Mouse (Mus musculus): ENCODE measurements around the gene Cacna1f. TPM values are rescaled to one million over a fixed set of nuclear protein-coding genes. Genes with fewer than 3 reads are reported as not detected.
A peak's percentile ranks its signal among the peaks of the same experiment; 100 is the strongest.

Cacna1f gene
- polyA plus RNA-seq, 1 experiment from 2014 or later, result 0.13 TPM

- peaks cover 3% of the 10 kb centered on the region; the same call in 1 of the 2 replicates for H3K36me3 ChIP-seq (ENCODE audit: control insufficient read depth, insufficient read depth, low read length)
- ATAC-seq (ENCODE audit: insufficient number of reproducible peaks, insufficient read depth, low FRiP score, low read depth), result no peak
Measured at GRCm38 (mm10) chrX:7664791-7665190, 57.9 kb downstream of the Cacna1f start.

GRCm38 (mm10) chrX:7665739-7666502, 59.0 kb downstream of the Cacna1f start:
- no peak overlapping the region for H3K9ac ChIP-seq (replicated peaks; ENCODE audit: low read depth, low read length)
- 73% methylated on average over 21 of the region's 21 CpGs for WGBS
- no peak overlapping the region for H3K4me2 ChIP-seq (replicated peaks; ENCODE audit: low read depth, low read length)
- no peaks in the 10 kb centered on the region for H3K4me1 ChIP-seq (ENCODE audit: control insufficient read depth, insufficient read depth, low read length)
- no peak overlapping the region for H3K4me3 ChIP-seq (ENCODE audit: low read depth, low read length)
- no peak for ATAC-seq (ENCODE audit: insufficient number of reproducible peaks, insufficient read depth, low FRiP score, low read depth)
- peaks cover 3% of the 10 kb centered on the region; the same call in 1 of the 2 replicates for H3K36me3 ChIP-seq (ENCODE audit: control insufficient read depth, insufficient read depth, low read length)
- no peak overlapping the region for H3K27ac ChIP-seq (ENCODE audit: low read length)
- H3K27me3 ChIP-seq (ENCODE audit: control insufficient read depth, insufficient read depth, low read length), result no peaks in the 10 kb centered on the region
- no peaks in the 10 kb centered on the region for H3K9me3 ChIP-seq (ENCODE audit: control insufficient read depth, low read depth, low read length)

More at GRCm38 (mm10) chrX:7664791-7665190, 57.9 kb downstream of the Cacna1f start:
- H3K9me3 ChIP-seq (ENCODE audit: control insufficient read depth, low read depth, low read length), result no peaks in the 10 kb centered on the region
- no peaks in the 10 kb centered on the region for H3K27me3 ChIP-seq (ENCODE audit: control insufficient read depth, insufficient read depth, low read length)
- H3K4me2 ChIP-seq (replicated peaks; ENCODE audit: low read depth, low read length), result no peak overlapping the region
- no peak overlapping the region for H3K27ac ChIP-seq (ENCODE audit: low read length)
- no peaks in the 10 kb centered on the region for H3K4me1 ChIP-seq (ENCODE audit: control insufficient read depth, insufficient read depth, low read length)
- 86% methylated on average over 11 of the region's 11 CpGs for WGBS
- H3K4me3 ChIP-seq (ENCODE audit: low read depth, low read length), result no peak overlapping the region
- no peak overlapping the region for H3K9ac ChIP-seq (replicated peaks; ENCODE audit: low read depth, low read length)

GRCm38 (mm10) chrX:7670390-7670881, 63.6 kb downstream of the Cacna1f start:
- Histone ChIP-seq H3K4me2 (replicated peaks; ENCODE audit: low read depth, low read length) (peak overlapping the region; percentile 44), H3K4me1 (ENCODE audit: control insufficient read depth, insufficient read depth, low read length) (peaks cover 6% of the 10 kb centered on the region; the same call in 1 of the 2 replicates), H3K9ac (replicated peaks; ENCODE audit: low read depth, low read length) (peak overlapping the region; percentile 48; the same call in 1 of the 2 replicates), H3K36me3 (ENCODE audit: control insufficient read depth, insufficient read depth, low read length) (peaks cover 3% of the 10 kb centered on the region; the same call in 1 of the 2 replicates), H3K27me3 (ENCODE audit: control insufficient read depth, insufficient read depth, low read length) (no peaks in the 10 kb centered on the region), H3K4me3 (ENCODE audit: low read depth, low read length) (peak overlapping the region; percentile 43), H3K27ac (ENCODE audit: low read length) (peak overlapping the region; percentile 85), H3K9me3 (ENCODE audit: control insufficient read depth, low read depth, low read length) (no peaks in the 10 kb centered on the region)
- 17% methylated on average over 19 of the region's 19 CpGs for WGBS
- ATAC-seq (ENCODE audit: insufficient number of reproducible peaks, insufficient read depth, low FRiP score, low read depth), result peak; percentile 80

- whole genome bisulfite sequencing, result 21% methylated on average over 30 of the region's 36 CpGs
- H3K4me3 ChIP-seq (ENCODE audit: low read depth, low read length), result peak within 1 kb of the TSS; percentile 43
- H3K9me3 ChIP-seq (ENCODE audit: control insufficient read depth, low read depth, low read length), result no peaks in the 10 kb centered on the region
- H3K4me2 ChIP-seq (replicated peaks; ENCODE audit: low read depth, low read length), result peak within 1 kb of the TSS; percentile 44
- ATAC-seq (ENCODE audit: insufficient number of reproducible peaks, insufficient read depth, low FRiP score, low read depth), result peak; percentile 43
- peak within 1 kb of the TSS; percentile 48; the same call in 1 of the 2 replicates for H3K9ac ChIP-seq (replicated peaks; ENCODE audit: low read depth, low read length)
- no peaks in the 10 kb centered on the region for H3K27me3 ChIP-seq (ENCODE audit: control insufficient read depth, insufficient read depth, low read length)
- peak within 1 kb of the TSS; percentile 85 for H3K27ac ChIP-seq (ENCODE audit: low read length)
- H3K36me3 ChIP-seq (ENCODE audit: control insufficient read depth, insufficient read depth, low read length), result peaks cover 3% of the 10 kb centered on the region; the same call in 1 of the 2 replicates
- peaks cover 6% of the 10 kb centered on the region; the same call in 1 of the 2 replicates for H3K4me1 ChIP-seq (ENCODE audit: control insufficient read depth, insufficient read depth, low read length)
Measured at GRCm38 (mm10) chrX:7670921-7671623, 64.2 kb downstream of the Cacna1f start, which contains the start of gene Plp2. Gene Plp2 (minus strand): TSS chrX:7671390.

- Histone ChIP-seq H3K4me1 (ENCODE audit: control insufficient read depth, insufficient read depth, low read length) (peaks cover 6% of the 10 kb centered on the region; the same call in 1 of the 2 replicates), H3K36me3 (ENCODE audit: control insufficient read depth, insufficient read depth, low read length) (no peaks in the 10 kb centered on the region), H3K27ac (ENCODE audit: low read length) (no peak overlapping the region; the same call in 1 of the 2 replicates), H3K9ac (replicated peaks; ENCODE audit: low read depth, low read length) (no peak overlapping the region), H3K27me3 (ENCODE audit: control insufficient read depth, insufficient read depth, low read length) (no peaks in the 10 kb centered on the region), H3K4me2 (replicated peaks; ENCODE audit: low read depth, low read length) (no peak overlapping the region), H3K4me3 (ENCODE audit: low read depth, low read length) (no peak overlapping the region), H3K9me3 (ENCODE audit: control insufficient read depth, low read depth, low read length) (no peaks in the 10 kb centered on the region)
- 42% methylated on average over 6 of the region's 6 CpGs for WGBS
- ATAC-seq (ENCODE audit: insufficient number of reproducible peaks, insufficient read depth, low FRiP score, low read depth), result no peak
Measured at GRCm38 (mm10) chrX:7672739-7673138, 65.9 kb downstream of the Cacna1f start.

GRCm38 (mm10) chrX:7673578-7674281, 66.8 kb downstream of the Cacna1f start:
- peak overlapping the region; percentile 42 for H3K4me2 ChIP-seq (replicated peaks; ENCODE audit: low read depth, low read length)
- H3K9ac ChIP-seq (replicated peaks; ENCODE audit: low read depth, low read length), result no peak overlapping the region
- peak; percentile 30 for ATAC-seq (ENCODE audit: insufficient number of reproducible peaks, insufficient read depth, low FRiP score, low read depth)
- H3K4me3 ChIP-seq (ENCODE audit: low read depth, low read length), result peak overlapping the region; percentile 18; the same call in 1 of the 2 replicates
- no peaks in the 10 kb centered on the region for H3K27me3 ChIP-seq (ENCODE audit: control insufficient read depth, insufficient read depth, low read length)
- H3K9me3 ChIP-seq (ENCODE audit: control insufficient read depth, low read depth, low read length), result no peaks in the 10 kb centered on the region
- WGBS, result 23% methylated on average over 12 of the region's 12 CpGs
- H3K36me3 ChIP-seq (ENCODE audit: control insufficient read depth, insufficient read depth, low read length), result no peaks in the 10 kb centered on the region
- peak overlapping the region; percentile 86 for H3K27ac ChIP-seq (ENCODE audit: low read length)
- H3K4me1 ChIP-seq (ENCODE audit: control insufficient read depth, insufficient read depth, low read length), result peaks cover 6% of the 10 kb centered on the region; the same call in 1 of the 2 replicates

GRCm38 (mm10) chrX:7674284-7675000, 67.6 kb downstream of the Cacna1f start:
- H3K9ac ChIP-seq (replicated peaks; ENCODE audit: low read depth, low read length), result no peak overlapping the region

More at GRCm38 (mm10) chrX:7674284-7675000, 67.6 kb downstream of the Cacna1f start:
- H3K4me1 ChIP-seq (ENCODE audit: control insufficient read depth, insufficient read depth, low read length), result peaks cover 6% of the 10 kb centered on the region; the same call in 1 of the 2 replicates
- H3K4me3 ChIP-seq (ENCODE audit: low read depth, low read length), result peak overlapping the region; percentile 18; the same call in 1 of the 2 replicates
- WGBS, result 22% methylated on average over 28 of the region's 28 CpGs
- peak; percentile 17; the same call in 1 of the 2 replicates for ATAC-seq (ENCODE audit: insufficient number of reproducible peaks, insufficient read depth, low FRiP score, low read depth)
- no peaks in the 10 kb centered on the region for H3K36me3 ChIP-seq (ENCODE audit: control insufficient read depth, insufficient read depth, low read length)
- no peaks in the 10 kb centered on the region for H3K9me3 ChIP-seq (ENCODE audit: control insufficient read depth, low read depth, low read length)
- H3K4me2 ChIP-seq (replicated peaks; ENCODE audit: low read depth, low read length), result peak overlapping the region; percentile 42
- no peaks in the 10 kb centered on the region for H3K27me3 ChIP-seq (ENCODE audit: control insufficient read depth, insufficient read depth, low read length)
- peak overlapping the region; percentile 86 for H3K27ac ChIP-seq (ENCODE audit: low read length)
